Mouse (Mus musculus) limb, embryonic 10.5 days (tissue): Measurements from ENCODE around the gene Wdr45b. TPM values are rescaled to one million over a fixed set of nuclear protein-coding genes. Genes with fewer than 3 reads are reported as not detected.
A peak's percentile ranks its signal among the peaks of the same experiment; 100 is the strongest.

Experiments
- DNase-seq: peaks from one replicate; pipeline ENCODE4 v3.0.0-alpha.2; 2017; ENCODE audit warnings: low spot score
- H3K27ac ChIP-seq: fragments of 300-500 bp; sonication (generic); 2 replicates; pipeline ENCODE4 v1.5.1; 2016; ENCODE audit warnings: mild to moderate bottlenecking
- H3K27me3 ChIP-seq: fragments of 300-500 bp; sonication (generic); 2 replicates; pipeline ENCODE4 v1.6.1; 2016; ENCODE audit warnings: low read depth, mild to moderate bottlenecking; ENCODE audit not compliant: poor library complexity, severe bottlenecking
- H3K36me3 ChIP-seq: fragments of 300-500 bp; sonication (generic); 2 replicates; pipeline ENCODE4 v1.6.1; 2016; ENCODE audit warnings: mild to moderate bottlenecking, moderate library complexity
- H3K4me1 ChIP-seq: fragments of 300-500 bp; sonication (generic); 2 replicates; pipeline ENCODE4 v1.6.1; 2016
- H3K4me3 ChIP-seq: fragments of 300-500 bp; sonication (generic); 2 replicates; pipeline ENCODE4 v1.5.1; 2016; ENCODE audit warnings: mild to moderate bottlenecking, moderate library complexity
- H3K9me3 ChIP-seq: fragments of 300-500 bp; sonication (generic); replicated peaks from 2 replicates; pipeline ENCODE4 v1.6.1; 2016; ENCODE audit warnings: mild to moderate bottlenecking
- WGBS: fragments of 180-500 bp; shearing (Covaris S2); methylation state at CpG from one replicate; pipeline ENCODE4 v1.1.7; 2016; 5-methylcytosine and 5-hydroxymethylcytosine counted together
- polyA plus RNA-seq: library from polyadenylated mRNA; unstranded; fragments of >200 nt; fragmentation: Nextera tagmentation; extraction: Ambion mirVana; gene quantifications from 2 replicates; pipeline ENCODE4 v1.2.1, GENCODE M21; 2016

Gene Wdr45b
- 108 and 119 TPM in 2 replicates for polyA plus RNA-seq

DNA sequence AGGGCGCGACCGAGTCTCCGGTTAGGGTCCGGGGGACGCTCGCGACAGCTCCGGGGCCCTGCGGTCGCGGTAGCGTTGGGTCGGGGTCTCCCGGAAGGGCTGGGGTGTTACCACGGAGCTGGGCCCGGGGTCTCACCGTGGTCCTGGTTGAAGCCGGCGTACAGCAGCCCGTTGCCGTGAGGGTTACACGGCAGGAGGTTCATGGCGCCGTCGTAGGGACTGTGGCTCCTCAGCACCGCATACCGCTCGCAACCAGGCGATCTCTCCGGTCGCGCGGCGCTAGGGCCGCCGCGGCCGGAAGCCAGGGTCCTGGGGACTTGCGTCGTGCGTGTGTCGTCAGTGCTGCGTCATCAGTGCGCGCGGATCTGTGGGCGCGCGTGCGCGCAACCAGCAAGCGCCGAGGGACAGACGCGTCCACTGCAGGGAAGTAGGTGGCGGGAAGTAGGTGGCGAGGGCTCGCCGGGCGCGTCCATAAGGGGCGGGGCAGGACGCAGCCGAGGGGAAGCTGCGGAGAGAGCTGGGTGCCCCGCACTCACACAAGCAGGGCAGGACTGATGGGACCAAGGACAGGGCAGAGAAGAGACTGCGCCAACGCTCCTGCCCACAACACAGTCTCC is at the start of gene Wdr45b:
Gene Wdr45b, minus strand, starts transcription at position 355 of the 617 bp plus-strand sequence.
- Histone ChIP-seq H3K4me1 (peaks cover 19% of the 10 kb centered on the region), H3K36me3 (peaks cover 22% of the 10 kb centered on the region), H3K4me3 (peak within 1 kb of the TSS; percentile 98), H3K9me3 (no peaks in the 10 kb centered on the region), H3K27me3 (no peaks in the 10 kb centered on the region), H3K27ac (peak within 1 kb of the TSS; percentile 92)
- peak; percentile 99 for DNase-seq
- under 1% methylated on average over 67 of the region's 69 CpGs for WGBS

DNA sequence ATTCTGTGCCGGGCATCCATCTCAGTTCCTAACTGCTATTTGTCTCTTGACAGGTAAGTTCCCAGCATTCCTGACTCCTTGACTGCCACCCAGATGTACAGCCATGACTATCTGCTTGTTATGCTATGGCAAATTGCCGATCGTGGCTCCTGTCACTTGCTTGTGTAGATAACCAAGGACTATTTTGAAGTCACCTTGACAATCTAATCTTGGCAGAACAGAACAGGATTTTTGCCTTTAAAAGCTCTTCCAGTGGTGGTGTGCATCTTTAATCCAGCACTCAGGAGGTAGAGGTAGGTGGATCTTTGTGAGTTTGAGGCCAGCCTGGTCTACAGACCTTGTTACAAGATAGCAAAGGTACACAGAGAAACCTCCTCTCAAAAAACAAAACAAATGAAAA is 38.2 kb upstream of the Wdr45b start:
- 87% methylated on average over 3 of the region's 3 CpGs for WGBS
- Histone ChIP-seq H3K27me3 (peaks cover 7% of the 10 kb centered on the region), H3K4me3 (no peak overlapping the region), H3K36me3 (no peaks in the 10 kb centered on the region), H3K4me1 (peaks cover 12% of the 10 kb centered on the region), H3K27ac (no peak overlapping the region), H3K9me3 (no peaks in the 10 kb centered on the region)
- DNase-seq, result no peak

DNA sequence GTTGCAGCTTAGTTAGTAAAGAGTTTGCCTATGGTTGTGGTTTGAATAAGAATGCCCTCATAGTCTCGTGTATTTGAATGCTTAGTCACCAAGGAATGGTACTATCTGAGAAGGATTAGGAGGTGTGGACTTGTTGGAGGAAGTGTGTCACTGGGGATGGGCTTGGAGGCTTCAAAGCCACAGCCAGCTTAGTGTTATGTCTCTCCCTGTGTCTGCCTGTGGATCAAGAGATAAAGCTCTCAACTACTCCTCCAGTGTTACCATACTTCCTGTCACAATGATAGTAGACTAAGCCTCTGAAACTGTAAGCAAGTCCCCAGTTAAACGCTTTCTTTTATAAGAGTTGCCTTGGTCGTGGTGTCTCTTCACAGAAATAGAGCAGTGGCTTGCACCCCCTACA is 36.5 kb upstream of the Wdr45b start:
- Histone ChIP-seq H3K4me3 (no peak overlapping the region), H3K27me3 (peaks cover 22% of the 10 kb centered on the region), H3K36me3 (no peaks in the 10 kb centered on the region), H3K9me3 (no peaks in the 10 kb centered on the region), H3K4me1 (peaks cover 15% of the 10 kb centered on the region), H3K27ac (no peak overlapping the region)
- no peak for DNase-seq
- 78% methylated on average over 3 of the region's 3 CpGs for WGBS

GRCm38 (mm10) chr11:121388554-121388945 is 34.3 kb upstream of the Wdr45b start:
- WGBS, result 13% methylated on average over 6 of the region's 6 CpGs
- Histone ChIP-seq H3K27ac (no peak overlapping the region), H3K4me1 (peaks cover 15% of the 10 kb centered on the region), H3K9me3 (no peaks in the 10 kb centered on the region), H3K27me3 (peaks cover 22% of the 10 kb centered on the region), H3K36me3 (no peaks in the 10 kb centered on the region), H3K4me3 (peak overlapping the region; percentile 75)
- no peak for DNase-seq

- peak; percentile 93 for DNase-seq
- H3K27me3 ChIP-seq, result peaks cover 22% of the 10 kb centered on the region
- no peaks in the 10 kb centered on the region for H3K36me3 ChIP-seq
- peak within 1 kb of the TSS; percentile 53; the same call in 1 of the 2 replicates for H3K27ac ChIP-seq
- 2% methylated on average over 61 of the region's 61 CpGs for WGBS
- peaks cover 15% of the 10 kb centered on the region for H3K4me1 ChIP-seq
- no peaks in the 10 kb centered on the region for H3K9me3 ChIP-seq
- peak within 1 kb of the TSS; percentile 75 for H3K4me3 ChIP-seq
These were observed 33.7 kb upstream of the Wdr45b start, which contains the start of gene Rab40b for GRCm38 (mm10) chr11:121387750-121388553. TSS of gene Rab40b (minus strand) at chr11:121388251.

DNA sequence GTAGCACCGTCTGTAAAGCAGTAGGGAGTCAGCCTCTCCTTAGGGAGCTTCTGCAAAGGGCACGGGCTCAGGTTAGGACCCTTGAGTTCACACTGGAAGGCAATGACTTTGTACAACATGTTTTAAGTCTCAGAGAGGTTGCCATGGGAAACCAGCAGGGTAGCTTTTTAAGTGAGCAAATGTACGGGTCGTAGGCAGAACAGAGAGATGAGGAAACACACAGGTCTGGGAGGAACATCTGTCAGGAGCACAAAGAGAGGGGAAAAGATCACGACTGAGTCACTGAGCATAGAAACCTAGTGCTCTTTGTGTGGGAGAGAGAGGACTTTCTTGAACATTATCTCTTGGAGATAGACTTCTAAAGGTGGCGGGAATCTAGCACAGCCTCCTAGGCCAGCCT is 26.0 kb upstream of the Wdr45b start:
- H3K4me3 ChIP-seq, result no peak overlapping the region
- no peaks in the 10 kb centered on the region for H3K27me3 ChIP-seq
- no peaks in the 10 kb centered on the region for H3K36me3 ChIP-seq
- 75% methylated on average over 6 of the region's 6 CpGs for WGBS
- DNase-seq, result no peak
- no peaks in the 10 kb centered on the region for H3K9me3 ChIP-seq
- no peak overlapping the region for H3K27ac ChIP-seq
- H3K4me1 ChIP-seq, result no peaks in the 10 kb centered on the region

DNA sequence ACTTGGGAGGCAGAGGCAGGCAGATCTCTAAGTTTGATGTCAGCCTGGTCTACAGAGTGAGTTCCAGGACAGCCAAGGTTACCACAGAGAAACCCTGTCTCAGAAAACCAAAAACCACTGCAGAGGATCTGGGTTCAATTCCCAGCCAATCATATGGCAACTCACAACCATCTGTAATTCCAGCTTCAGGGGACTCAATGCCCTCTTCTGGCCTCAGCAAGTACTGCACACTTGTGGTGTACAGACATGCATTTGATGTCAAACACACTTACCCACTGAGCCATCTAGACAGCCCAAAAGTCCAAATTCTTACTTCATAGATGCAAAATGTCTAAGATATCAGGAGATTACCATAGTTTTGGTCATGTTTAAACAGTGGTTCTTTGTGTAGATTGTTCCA is 24.4 kb upstream of the Wdr45b start:
- no peak for DNase-seq
- Histone ChIP-seq H3K9me3 (no peaks in the 10 kb centered on the region), H3K27me3 (no peaks in the 10 kb centered on the region), H3K4me1 (no peaks in the 10 kb centered on the region), H3K36me3 (no peaks in the 10 kb centered on the region), H3K27ac (no peak overlapping the region), H3K4me3 (no peak overlapping the region)

DNA sequence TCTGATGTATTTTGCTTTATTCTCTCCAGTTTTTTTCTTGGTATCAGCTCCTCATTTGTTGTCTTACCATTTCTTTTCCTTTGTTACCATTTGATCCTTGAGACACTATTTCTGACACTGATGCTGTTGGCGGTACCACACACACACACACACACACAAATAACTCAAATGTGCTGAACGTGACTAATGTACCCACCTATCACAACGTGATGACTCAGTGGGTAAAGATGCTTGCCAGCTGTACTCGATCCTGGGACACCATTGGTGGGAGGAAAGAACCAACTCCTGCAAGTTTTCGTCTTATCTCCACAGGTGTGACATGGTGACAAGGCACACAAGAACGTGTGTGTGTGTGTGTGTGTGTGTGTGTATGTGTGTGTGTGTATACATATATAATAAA is 19.1 kb upstream of the Wdr45b start:
- no peak overlapping the region for H3K4me3 ChIP-seq
- no peaks in the 10 kb centered on the region for H3K36me3 ChIP-seq
- no peaks in the 10 kb centered on the region for H3K27me3 ChIP-seq
- no peaks in the 10 kb centered on the region for H3K9me3 ChIP-seq
- H3K27ac ChIP-seq, result no peak overlapping the region
- no peak for DNase-seq
- 78% methylated on average over 6 of the region's 6 CpGs for WGBS
- no peaks in the 10 kb centered on the region for H3K4me1 ChIP-seq

GRCm38 (mm10) chr11:121370337-121370994 is 16.2 kb upstream of the Wdr45b start:
- H3K27me3 ChIP-seq, result no peaks in the 10 kb centered on the region
- peaks cover 2% of the 10 kb centered on the region; the same call in 1 of the 2 replicates for H3K4me1 ChIP-seq
- H3K9me3 ChIP-seq, result no peaks in the 10 kb centered on the region
- 81% methylated on average over 6 of the region's 6 CpGs for WGBS
- no peaks in the 10 kb centered on the region for H3K36me3 ChIP-seq
- DNase-seq, result no peak
- H3K27ac ChIP-seq, result no peak overlapping the region
- H3K4me3 ChIP-seq, result no peak overlapping the region

DNA sequence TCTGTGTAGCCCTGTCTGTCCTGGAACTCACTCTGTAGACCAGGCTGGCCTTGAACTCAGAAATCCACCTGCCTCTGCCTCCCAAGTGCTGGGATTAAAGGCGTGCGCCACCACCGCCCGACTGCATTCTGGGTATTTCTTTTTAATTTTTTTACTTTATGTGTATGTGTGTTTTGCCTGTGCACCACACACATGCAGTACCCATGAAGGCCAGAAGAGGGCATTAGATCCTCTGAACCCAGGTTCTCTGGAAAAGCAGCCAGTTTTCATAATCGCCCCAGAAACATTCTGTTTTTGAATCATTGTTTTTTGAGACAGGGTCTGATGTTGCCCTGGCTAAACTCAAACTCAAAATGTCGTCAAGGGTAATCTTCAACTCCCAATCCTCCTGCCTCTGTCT is 15.4 kb upstream of the Wdr45b start:
- Histone ChIP-seq H3K36me3 (no peaks in the 10 kb centered on the region), H3K27me3 (no peaks in the 10 kb centered on the region), H3K4me1 (peaks cover 2% of the 10 kb centered on the region; the same call in 1 of the 2 replicates), H3K4me3 (no peak overlapping the region), H3K27ac (no peak overlapping the region), H3K9me3 (no peaks in the 10 kb centered on the region)
- 52% methylated on average over 6 of the region's 6 CpGs for WGBS
- peak; percentile 62 for DNase-seq

DNA sequence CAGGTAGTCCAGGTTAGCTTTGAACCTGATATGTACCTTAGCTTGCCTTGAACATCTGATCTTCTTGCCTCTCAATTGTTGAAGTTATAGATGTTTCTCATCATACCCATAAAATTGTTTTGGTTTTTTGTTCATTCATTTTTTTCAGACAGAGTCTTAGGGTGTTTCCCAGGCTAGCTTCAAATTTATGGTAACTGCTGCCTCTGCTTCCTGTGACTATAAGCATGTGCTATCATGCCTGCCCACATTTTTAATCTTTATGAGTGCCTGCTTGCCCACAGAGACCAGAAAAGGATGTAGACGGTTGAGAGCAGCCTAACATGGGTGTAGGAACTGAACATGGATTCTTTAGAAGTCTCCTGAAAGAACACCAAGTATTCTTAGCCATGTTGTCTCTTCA is 14.5 kb upstream of the Wdr45b start:
- Histone ChIP-seq H3K4me3 (no peak overlapping the region), H3K27me3 (no peaks in the 10 kb centered on the region), H3K27ac (no peak overlapping the region), H3K4me1 (peaks cover 2% of the 10 kb centered on the region; the same call in 1 of the 2 replicates), H3K36me3 (no peaks in the 10 kb centered on the region), H3K9me3 (no peaks in the 10 kb centered on the region)
- 88% methylated on average over 1 of the region's 1 CpGs for WGBS
- DNase-seq, result no peak

GRCm38 (mm10) chr11:121367170-121367707 is 13.0 kb upstream of the Wdr45b start:
- WGBS, result 52% methylated on average over 5 of the region's 5 CpGs
- H3K4me3 ChIP-seq, result no peak overlapping the region
- no peaks in the 10 kb centered on the region for H3K9me3 ChIP-seq
- H3K27me3 ChIP-seq, result no peaks in the 10 kb centered on the region
- no peak for DNase-seq
- peaks cover 2% of the 10 kb centered on the region; the same call in 1 of the 2 replicates for H3K4me1 ChIP-seq
- no peaks in the 10 kb centered on the region for H3K36me3 ChIP-seq
- H3K27ac ChIP-seq, result no peak overlapping the region

DNA sequence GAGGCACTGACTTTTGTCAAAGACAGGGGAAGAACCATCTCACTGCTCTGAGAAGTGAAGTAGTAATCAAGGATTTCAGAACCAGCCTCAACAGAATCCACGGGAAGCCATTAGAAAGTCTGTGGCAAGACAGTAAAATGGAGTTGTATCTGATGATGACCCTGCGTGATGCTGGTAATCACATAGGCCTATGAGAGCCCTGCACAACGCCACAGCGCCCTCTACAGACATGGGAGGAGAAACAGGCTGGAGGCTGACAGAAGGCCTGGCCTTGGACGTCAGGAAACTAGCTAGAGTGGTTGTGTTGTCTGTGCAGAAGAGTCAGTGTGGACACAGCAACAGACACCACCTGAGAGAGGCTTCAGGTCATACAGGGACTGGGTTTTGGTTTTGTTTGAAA is 8.0 kb upstream of the Wdr45b start:
- no peaks in the 10 kb centered on the region for H3K4me1 ChIP-seq
- no peaks in the 10 kb centered on the region for H3K9me3 ChIP-seq
- H3K4me3 ChIP-seq, result no peak overlapping the region
- H3K27me3 ChIP-seq, result no peaks in the 10 kb centered on the region
- no peak for DNase-seq
- no peak overlapping the region for H3K27ac ChIP-seq
- no peaks in the 10 kb centered on the region for H3K36me3 ChIP-seq
- 30% methylated on average over 5 of the region's 5 CpGs for WGBS
